Mouse (Mus musculus) hindbrain, postnatal 0 days (tissue): ENCODE data around the gene Ccdc184. TPM values are rescaled to one million over a fixed set of nuclear protein-coding genes. Genes with fewer than 3 reads are reported as not detected.

Experiments
- ATAC-seq: fragments of 200-750 bp; cut with Nextera tagmentation; 2 replicates; pipeline ENCODE4 v1.8.0; 2017; ENCODE audit warnings: mild to moderate bottlenecking, moderate TSS enrichment, moderate library complexity
- DNase-seq: peaks from one replicate; pipeline ENCODE4 v3.0.0-alpha.2; 2015; ENCODE audit warnings: low spot score
- H3K27ac ChIP-seq: fragments of 300-500 bp; sonication (generic); 2 replicates; pipeline ENCODE4 v1.5.1; 2014; ENCODE audit warnings: mild to moderate bottlenecking
- H3K27me3 ChIP-seq: fragments of 300-500 bp; sonication (generic); 2 replicates; pipeline ENCODE4 v1.6.1; 2014; ENCODE audit warnings: low read length, mixed read lengths; ENCODE audit not compliant: insufficient read depth
- H3K36me3 ChIP-seq: fragments of 300-500 bp; sonication (generic); 2 replicates; pipeline ENCODE4 v1.6.1; 2014; ENCODE audit warnings: low read length, mixed read lengths; ENCODE audit not compliant: insufficient read depth
- H3K4me1 ChIP-seq: fragments of 300-500 bp; sonication (generic); 2 replicates; pipeline ENCODE4 v1.6.1; 2014; ENCODE audit warnings: antibody characterized with exemption, low read length, mixed read lengths; ENCODE audit not compliant: insufficient read depth
- H3K4me2 ChIP-seq: fragments of 300-500 bp; sonication (generic); 2 replicates; pipeline ENCODE4 v1.6.1; 2014; ENCODE audit warnings: low read depth, mild to moderate bottlenecking, low read length, moderate library complexity, mixed read lengths
- H3K4me3 ChIP-seq: fragments of 300-500 bp; sonication (generic); 2 replicates; pipeline ENCODE4 v1.5.1; 2014; ENCODE audit warnings: low read length
- H3K9ac ChIP-seq: fragments of 300-500 bp; sonication (generic); replicated peaks from 2 replicates; pipeline ENCODE4 v1.6.1; 2014; ENCODE audit warnings: mild to moderate bottlenecking, low read length, moderate library complexity, mixed read lengths
- H3K9me3 ChIP-seq: fragments of 300-500 bp; sonication (generic); 2 replicates; pipeline ENCODE4 v1.6.1; 2016; ENCODE audit warnings: low read length, mixed read lengths
- CTCF ChIP-seq: IDR thresholded peaks from 2 replicates; pipeline ENCODE4 v1.5.1; 2016; ENCODE audit warnings: antibody characterized with exemption, control low read depth, low read depth
- WGBS: fragments of 180-500 bp; shearing (Covaris S2); extraction: QIAGEN DNeasy Blood & Tissue Kit; methylation state at CpG from one replicate; pipeline ENCODE4 v1.1.7; 2014; 5-methylcytosine and 5-hydroxymethylcytosine counted together
- polyA plus RNA-seq: library from polyadenylated mRNA; unstranded; fragments of >200 nt; fragmentation: Nextera tagmentation; extraction: Ambion mirVana; gene quantifications from 2 replicates; pipeline ENCODE4 v1.2.1, GENCODE M21; 2015
- total RNA-seq: library from RNA; depleted of rRNA; stranded (reverse); fragments of >200 nt; gene quantifications from 2 replicates; pipeline ENCODE4 v1.2.3, GENCODE M21; 2014

The Ccdc184 gene
- total and polyA plus RNA-seq, 2 experiments from 2014 or later = 98.0 to 107 TPM

- Histone ChIP-seq H3K27ac (peak overlapping the region; percentile 83), H3K36me3 (no peaks in the 10 kb centered on the region), H3K4me2 (peak overlapping the region; percentile 77), H3K27me3 (no peaks in the 10 kb centered on the region), H3K9ac (peak overlapping the region; percentile 71), H3K9me3 (no peaks in the 10 kb centered on the region), H3K4me1 (peaks cover 10% of the 10 kb centered on the region; the same call in 1 of the 2 replicates), H3K4me3 (peak overlapping the region; percentile 58)
- ATAC-seq = peak; percentile 93
- under 1% methylated on average over 69 of the region's 69 CpGs for WGBS
- DNase-seq = peak; percentile 98
- TF ChIP-seq CTCF = no peak
Measured at GRCm38 (mm10) chr15:98167645-98168621, 975 bp downstream of the Ccdc184 start.

- Histone ChIP-seq H3K4me2 (peak overlapping the region; percentile 77), H3K36me3 (no peaks in the 10 kb centered on the region), H3K4me1 (peaks cover 10% of the 10 kb centered on the region; the same call in 1 of the 2 replicates), H3K27ac (no peak overlapping the region; the same call in 1 of the 2 replicates), H3K9ac (peak overlapping the region; percentile 71), H3K4me3 (peak overlapping the region; percentile 58), H3K9me3 (no peaks in the 10 kb centered on the region), H3K27me3 (no peaks in the 10 kb centered on the region)
- ATAC-seq (no peak), DNase-seq (no peak)
- TF ChIP-seq CTCF = no peak
- whole genome bisulfite sequencing = 4% methylated on average over 19 of the region's 19 CpGs
Measured at GRCm38 (mm10) chr15:98168622-98169004, 1.7 kb downstream of the Ccdc184 start.

GRCm38 (mm10) chr15:98170365-98170764 lies 3.4 kb downstream of the Ccdc184 start:
- TF ChIP-seq CTCF = peak; percentile 28
- Histone ChIP-seq H3K4me2 (peak overlapping the region; percentile 77), H3K36me3 (no peaks in the 10 kb centered on the region), H3K9ac (peak overlapping the region; percentile 71; the same call in 1 of the 2 replicates), H3K4me1 (peaks cover 10% of the 10 kb centered on the region; the same call in 1 of the 2 replicates), H3K27me3 (no peaks in the 10 kb centered on the region), H3K4me3 (peak overlapping the region; percentile 58), H3K9me3 (no peaks in the 10 kb centered on the region), H3K27ac (no peak overlapping the region)
- peak; percentile 68 for DNase-seq
- no peak for ATAC-seq
- 22% methylated on average over 7 of the region's 7 CpGs for WGBS

- no peak overlapping the region for H3K9ac ChIP-seq
- no peak for ATAC-seq
- WGBS = 69% methylated on average over 9 of the region's 9 CpGs
- peak overlapping the region; percentile 77 for H3K4me2 ChIP-seq
- H3K36me3 ChIP-seq = no peaks in the 10 kb centered on the region
- DNase-seq = no peak
- H3K4me1 ChIP-seq = peaks cover 10% of the 10 kb centered on the region; the same call in 1 of the 2 replicates
- H3K9me3 ChIP-seq = no peaks in the 10 kb centered on the region
- no peak for TF ChIP-seq CTCF
- no peak overlapping the region for H3K27ac ChIP-seq
- H3K4me3 ChIP-seq = 0 out of 2 replicates have a peak overlapping the region, but pooled peaks have one; percentile 1
- H3K27me3 ChIP-seq = no peaks in the 10 kb centered on the region
Measured at GRCm38 (mm10) chr15:98170917-98171316, 4.0 kb downstream of the Ccdc184 start.

GRCm38 (mm10) chr15:98172113-98172512 lies 5.2 kb downstream of the Ccdc184 start:
- Histone ChIP-seq H3K27ac (no peak overlapping the region), H3K9me3 (no peaks in the 10 kb centered on the region), H3K4me2 (0 out of 2 replicates have a peak overlapping the region, but pooled peaks have one; percentile 7), H3K4me1 (peaks cover 10% of the 10 kb centered on the region; the same call in 1 of the 2 replicates), H3K4me3 (no peak overlapping the region), H3K36me3 (no peaks in the 10 kb centered on the region), H3K27me3 (no peaks in the 10 kb centered on the region), H3K9ac (no peak overlapping the region)
- ATAC-seq (no peak), DNase-seq (no peak)
- WGBS = 72% methylated on average over 5 of the region's 5 CpGs
- TF ChIP-seq CTCF = no peak

- Histone ChIP-seq H3K36me3 (no peaks in the 10 kb centered on the region), H3K4me3 (no peak overlapping the region), H3K9me3 (no peaks in the 10 kb centered on the region), H3K27ac (no peak overlapping the region), H3K27me3 (no peaks in the 10 kb centered on the region), H3K9ac (no peak overlapping the region), H3K4me1 (peaks cover 10% of the 10 kb centered on the region; the same call in 1 of the 2 replicates), H3K4me2 (no peak overlapping the region)
- 24% methylated on average over 8 of the region's 8 CpGs for WGBS
- ATAC-seq (no peak), DNase-seq (peak; percentile 89)
- TF ChIP-seq CTCF = peak; percentile 78
Measured at GRCm38 (mm10) chr15:98173821-98174220, 6.9 kb downstream of the Ccdc184 start.

- WGBS = 69% methylated on average over 3 of the region's 3 CpGs
- Histone ChIP-seq H3K9me3 (no peaks in the 10 kb centered on the region), H3K27me3 (no peaks in the 10 kb centered on the region), H3K27ac (no peak overlapping the region), H3K4me3 (no peak overlapping the region), H3K4me2 (no peak overlapping the region), H3K36me3 (no peaks in the 10 kb centered on the region), H3K4me1 (0 out of 2 replicates have a peak, but pooled peaks cover 2% of the 10 kb centered on the region), H3K9ac (no peak overlapping the region)
- TF ChIP-seq CTCF = no peak
- ATAC-seq = no peak
- no peak for DNase-seq
Measured at GRCm38 (mm10) chr15:98177320-98177719, 10.4 kb downstream of the Ccdc184 start.
